Mouse (Mus musculus) myocyte (in vitro differentiated cells): ENCODE measurements around the gene Myo18a.

ENCODE experiments used
- E2F4 ChIP-seq: IDR thresholded peaks from one replicate; pipeline ENCODE4 v1.6.1; 2011; ENCODE audit warnings: mild to moderate bottlenecking, control low read depth, moderate library complexity; ENCODE audit not compliant: insufficient read depth
- MYOD1 ChIP-seq, 3 experiments: IDR thresholded peaks; one replicate each; pipeline ENCODE4 v1.6.1; 2011; ENCODE audit warnings: control low read depth in 2 of 3, low read depth in 2 of 3, mild to moderate bottlenecking in 2 of 3, moderate library complexity in 1 of 3; ENCODE audit not compliant: insufficient read length in 2 of 3, control insufficient read depth in 1 of 3
- POLR2A ChIP-seq: IDR thresholded peaks from one replicate; pipeline ENCODE4 v1.6.1; 2011; ENCODE audit warnings: low read depth, mild to moderate bottlenecking, control low read depth, moderate library complexity; ENCODE audit not compliant: insufficient read length
- POLR2AphosphoS2 ChIP-seq: IDR thresholded peaks from one replicate; pipeline ENCODE4 v1.6.1; 2011; ENCODE audit warnings: low read depth, control low read depth; ENCODE audit not compliant: insufficient read length
- TCF12 ChIP-seq: IDR thresholded peaks from one replicate; pipeline ENCODE4 v1.6.1; 2011; ENCODE audit warnings: mild to moderate bottlenecking, control low read depth; ENCODE audit not compliant: poor library complexity, insufficient read depth, severe bottlenecking
- TCF3 ChIP-seq: IDR thresholded peaks from one replicate; pipeline ENCODE4 v1.6.1; 2011; ENCODE audit warnings: low read depth, control low read depth; ENCODE audit not compliant: insufficient read length
- USF1 ChIP-seq: IDR thresholded peaks from one replicate; pipeline ENCODE4 v1.6.1; 2011; ENCODE audit warnings: low read depth, mild to moderate bottlenecking, control low read depth, moderate library complexity

- TF ChIP-seq POLR2A = no peak
- TF ChIP-seq USF1 = no peak
- TF ChIP-seq POLR2AphosphoS2 = peak; percentile 15
- TF ChIP-seq TCF12 = no peak
- no peak for TF ChIP-seq E2F4
- TF ChIP-seq MYOD1 (IDR thresholded peaks at IDR 0.05; ENCODE audit: control insufficient read depth in 1 of 3, insufficient read length in 2 of 3, low read depth in 2 of 3) = no peak
- TF ChIP-seq TCF3 = no peak
Observed at GRCm38 (mm10) chr11:77847599-77848128, 84.6 kb downstream of the Myo18a start.
